Mouse (Mus musculus) bone marrow macrophage, adult 2 months (primary cell): ENCODE results near the gene D930048N14Rik.

Experiments
- CTCF ChIP-seq: IDR thresholded peaks from 2 replicates; pipeline ENCODE4 v1.5.1; 2012; ENCODE audit warnings: low read depth, mild to moderate bottlenecking, low read length, moderate library complexity
- POLR2A ChIP-seq: IDR thresholded peaks from 2 replicates; pipeline ENCODE4 v1.6.1; 2012; ENCODE audit warnings: mild to moderate bottlenecking, low read depth, low read length, borderline replicate concordance

- TF ChIP-seq CTCF (no peak), POLR2A (no peak)
These were observed 38.6 kb downstream of the D930048N14Rik start for GRCm38 (mm10) chr11:51689343-51689742.
